Mouse (Mus musculus): Measurements from ENCODE around the gene Fam129b. TPM values are rescaled to one million over a fixed set of nuclear protein-coding genes. Genes with fewer than 3 reads are reported as not detected.

Gene Fam129b
- polyA plus RNA-seq, 1 experiment from 2014 or later: 12.4 TPM

DNA sequence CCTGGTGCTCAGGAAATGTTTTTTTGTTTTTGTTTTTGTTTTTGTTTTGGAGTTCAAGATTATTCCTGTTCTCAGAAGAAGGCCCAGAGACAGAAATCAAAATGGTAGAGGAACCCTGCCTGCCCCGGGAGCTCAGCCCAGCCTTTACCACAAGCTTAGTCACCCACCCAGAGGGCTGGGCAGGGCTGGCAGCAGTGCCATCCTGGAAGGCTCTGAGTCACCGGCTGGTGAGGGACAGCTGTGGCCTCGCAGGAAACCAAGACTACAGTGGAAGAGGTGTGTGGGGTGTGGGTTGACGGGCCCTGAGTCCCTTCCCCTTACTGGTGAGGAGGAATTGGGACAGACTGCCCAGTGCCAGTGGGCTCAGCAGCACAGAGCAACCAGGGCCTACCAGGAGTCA, 8.6 kb upstream of the Fam129b start:
- Histone ChIP-seq H3K4me3 (no peak overlapping the region), H3K9me3 (replicated peaks) (no peaks in the 10 kb centered on the region), H3K4me1 (peaks cover 15% of the 10 kb centered on the region), H3K27me3 (replicated peaks) (no peaks in the 10 kb centered on the region), H3K36me3 (no peaks in the 10 kb centered on the region), H3K9ac (no peak overlapping the region), H3K4me2 (no peak overlapping the region), H3K27ac (no peak overlapping the region)
- 37% methylated on average over 4 of the region's 4 CpGs for WGBS (ENCODE audit: insufficient replicate concordance)
- ATAC-seq: no peak

DNA sequence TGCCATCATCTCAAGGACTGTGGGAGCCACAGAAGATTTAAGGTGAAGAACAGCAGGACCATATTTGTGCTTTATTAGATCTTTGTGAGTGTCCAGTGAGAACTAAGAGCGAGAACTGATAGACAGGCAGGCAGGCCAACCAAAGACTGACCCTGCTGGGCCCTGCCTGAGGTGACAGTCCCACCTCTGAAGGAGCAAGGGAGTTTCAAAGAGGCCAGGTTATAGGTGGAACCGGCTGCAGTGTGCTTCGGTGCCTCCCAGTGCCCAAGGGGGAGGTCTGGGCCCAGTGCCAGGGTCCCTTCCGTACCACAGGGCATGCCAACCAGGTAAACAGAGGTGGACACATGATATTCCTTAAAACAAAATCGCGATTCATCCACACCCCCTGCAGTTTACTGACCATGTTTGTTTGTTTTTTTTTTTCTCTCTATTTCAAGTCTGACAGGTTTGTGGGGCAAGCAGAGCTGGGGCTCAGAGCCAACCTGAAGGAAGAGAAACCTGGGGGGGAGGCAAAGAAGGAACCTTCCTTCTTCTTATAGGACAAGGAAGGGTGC, 6.1 kb upstream of the Fam129b start:
- H3K4me1 ChIP-seq: peaks cover 16% of the 10 kb centered on the region
- WGBS (ENCODE audit: insufficient replicate concordance): 61% methylated on average over 6 of the region's 6 CpGs
- peaks cover 12% of the 10 kb centered on the region for H3K27me3 ChIP-seq (replicated peaks)
- H3K9me3 ChIP-seq (replicated peaks): no peaks in the 10 kb centered on the region
- no peak overlapping the region for H3K27ac ChIP-seq
- no peak for ATAC-seq
- no peaks in the 10 kb centered on the region for H3K36me3 ChIP-seq
- no peak overlapping the region for H3K4me2 ChIP-seq
- no peak overlapping the region; the same call in 1 of the 2 replicates for H3K9ac ChIP-seq
- H3K4me3 ChIP-seq: no peak overlapping the region

DNA sequence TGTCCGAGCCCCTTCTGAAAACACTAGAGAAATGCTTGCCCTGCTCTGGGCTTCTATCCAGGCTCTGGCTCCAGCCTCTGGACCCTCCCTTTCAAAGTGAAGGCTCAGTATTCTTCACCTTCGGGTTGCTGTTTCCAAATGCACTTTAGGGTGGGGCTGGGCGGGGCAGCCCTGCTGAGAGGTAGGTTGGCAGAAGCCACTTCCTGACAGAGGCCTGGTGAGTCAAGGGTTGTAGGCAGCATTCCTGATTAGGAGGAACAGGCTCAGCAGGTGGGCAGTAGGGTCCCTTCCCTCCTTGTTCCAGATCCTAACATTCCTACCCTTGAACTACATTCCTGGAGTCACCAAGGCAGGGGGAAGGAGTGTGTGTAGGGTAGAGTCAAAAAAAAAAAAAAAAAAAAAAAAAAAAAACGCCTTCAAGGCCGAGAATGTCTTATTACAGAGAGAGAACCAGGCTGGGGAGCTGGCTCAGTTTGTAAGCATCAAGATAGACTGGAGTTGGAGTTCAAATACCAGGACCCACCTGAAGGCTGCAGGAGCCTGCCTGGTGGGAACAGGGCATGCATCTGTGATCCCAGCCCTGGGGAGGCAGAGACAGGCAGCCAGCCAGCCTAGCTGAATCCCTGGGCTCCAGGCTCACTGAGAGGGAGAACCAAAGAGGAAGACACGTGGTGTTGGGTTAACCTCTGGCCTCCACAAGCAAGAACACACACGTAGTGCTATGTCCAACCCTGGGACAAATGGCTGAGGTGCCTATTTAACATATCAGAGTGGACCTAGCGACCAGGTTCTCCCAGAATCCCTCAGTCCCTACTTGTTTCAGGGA, 5.4 kb upstream of the Fam129b start:
- 0 out of 2 replicates have a peak, but pooled peaks have one; percentile 15 for ATAC-seq

DNA sequence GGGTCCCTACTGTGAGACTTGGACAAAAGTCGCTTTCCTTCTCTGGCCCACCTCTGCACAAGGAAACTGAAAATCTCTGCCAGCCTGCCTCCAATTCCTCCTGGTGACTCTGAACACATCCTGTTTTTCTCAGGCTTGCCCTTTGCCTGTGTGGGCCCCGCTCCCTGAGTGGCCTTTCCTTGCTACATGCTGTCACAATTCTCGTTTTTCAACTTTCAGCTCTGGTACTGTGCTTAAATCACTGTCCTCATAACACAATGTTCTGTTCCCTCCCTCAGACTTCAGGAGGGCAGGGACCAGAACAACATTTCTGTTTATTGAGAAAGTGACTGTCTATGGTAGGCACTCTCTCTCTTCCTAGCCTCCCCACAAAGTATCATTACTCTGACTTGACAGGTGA, 1.8 kb upstream of the Fam129b start:
- no peak for ATAC-seq
- H3K9me3 ChIP-seq (replicated peaks): no peaks in the 10 kb centered on the region
- H3K9ac ChIP-seq: no peak overlapping the region
- H3K27me3 ChIP-seq (replicated peaks): peaks cover 37% of the 10 kb centered on the region
- no peak overlapping the region for H3K4me2 ChIP-seq
- WGBS (ENCODE audit: insufficient replicate concordance): 81% methylated on average over 3 of the region's 3 CpGs
- no peaks in the 10 kb centered on the region for H3K36me3 ChIP-seq
- H3K4me3 ChIP-seq: no peak overlapping the region
- H3K4me1 ChIP-seq: peaks cover 54% of the 10 kb centered on the region
- H3K27ac ChIP-seq: no peak overlapping the region

More for the DNA sequence above, 5.4 kb upstream of the Fam129b start:
- Histone ChIP-seq H3K36me3 (no peaks in the 10 kb centered on the region), H3K9me3 (replicated peaks) (no peaks in the 10 kb centered on the region), H3K4me3 (no peak overlapping the region), H3K4me1 (peaks cover 23% of the 10 kb centered on the region), H3K27me3 (replicated peaks) (peaks cover 16% of the 10 kb centered on the region), H3K27ac (no peak overlapping the region), H3K4me2 (no peak overlapping the region), H3K9ac (no peak overlapping the region; the same call in 1 of the 2 replicates)
- 46% methylated on average over 7 of the region's 8 CpGs for WGBS (ENCODE audit: insufficient replicate concordance)

DNA sequence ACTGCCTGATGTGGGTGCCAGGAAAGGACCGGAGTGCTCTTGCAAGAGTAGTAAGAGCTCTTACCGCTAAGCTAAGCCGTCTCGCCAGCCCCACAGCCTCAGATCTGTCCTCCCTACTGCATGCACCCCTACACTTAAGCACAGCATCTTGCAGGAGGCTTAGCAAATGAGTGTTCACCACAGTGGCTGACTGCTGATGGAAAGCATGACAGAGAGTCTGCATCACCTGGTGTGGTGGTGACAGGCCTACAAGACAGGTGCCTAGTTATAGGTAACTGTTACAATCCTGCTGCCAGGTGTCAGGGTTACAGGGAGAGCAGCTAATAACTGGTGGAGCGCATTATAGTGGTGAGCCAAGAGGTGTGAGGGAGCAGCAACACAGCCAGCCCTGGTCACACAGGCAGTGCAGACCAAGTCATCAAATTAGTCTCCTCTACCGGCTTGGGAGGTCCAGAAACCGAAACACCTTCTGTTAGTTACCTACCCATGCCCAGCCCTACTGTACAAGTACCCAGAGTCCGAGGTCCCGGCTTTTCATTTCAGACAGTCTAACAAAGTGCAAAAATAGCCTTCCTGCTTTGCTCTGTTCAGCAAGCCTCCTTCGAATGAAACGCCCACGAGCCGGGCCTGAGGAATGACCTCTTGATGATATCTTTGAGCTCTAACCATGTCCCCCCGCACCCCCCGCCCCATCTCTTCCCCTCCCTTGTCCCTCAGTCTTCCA, 801 bp upstream of the Fam129b start:
- Histone ChIP-seq H3K27me3 (replicated peaks) (peaks cover 37% of the 10 kb centered on the region), H3K27ac (peak overlapping the region; percentile 3; the same call in 1 of the 2 replicates), H3K36me3 (no peaks in the 10 kb centered on the region), H3K9ac (peak overlapping the region; percentile 78), H3K4me3 (peak overlapping the region; percentile 67), H3K4me1 (peaks cover 58% of the 10 kb centered on the region), H3K4me2 (peak overlapping the region; percentile 97), H3K9me3 (replicated peaks) (no peaks in the 10 kb centered on the region)
- WGBS (ENCODE audit: insufficient replicate concordance): 28% methylated on average over 15 of the region's 15 CpGs
- ATAC-seq: no peak

DNA sequence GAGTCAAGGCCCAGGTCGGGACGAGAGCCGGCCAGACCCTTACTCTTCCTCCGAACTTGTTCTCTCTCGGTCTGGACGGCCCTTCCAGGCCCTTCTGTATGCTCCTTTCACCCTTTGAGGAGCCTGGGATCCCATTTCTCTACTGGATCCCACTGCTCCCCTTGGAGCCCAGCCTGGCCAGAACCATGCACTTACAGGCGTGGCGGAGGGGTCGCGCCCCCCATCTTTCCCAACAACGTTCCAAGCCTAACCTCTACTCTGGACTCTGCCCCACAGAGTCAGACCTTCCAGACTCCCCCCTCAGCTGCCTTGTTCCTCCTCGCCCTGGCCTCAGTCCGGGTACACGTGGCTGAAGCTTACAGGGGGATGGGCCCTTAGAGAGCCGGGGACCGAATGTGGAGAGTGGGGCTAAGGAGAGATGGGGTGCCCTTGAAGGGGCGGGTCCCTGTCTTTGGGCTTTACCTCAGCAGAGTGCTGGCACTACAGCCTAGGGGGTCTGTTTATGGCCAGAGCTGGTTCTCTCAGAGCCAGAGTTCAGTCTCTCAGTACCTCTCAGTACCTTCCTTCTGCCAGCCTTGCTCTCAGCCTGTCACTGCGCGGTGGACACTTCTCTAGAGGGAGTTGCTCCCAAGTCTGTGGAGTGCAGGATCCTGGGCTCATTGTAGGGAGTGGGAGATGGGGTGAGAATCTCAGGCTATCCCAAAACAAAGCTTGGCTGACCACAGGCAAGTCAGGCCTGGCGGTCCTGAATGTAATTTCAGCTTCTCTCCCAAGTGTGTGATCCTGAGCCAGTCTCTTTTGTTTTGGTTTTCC, 782 bp downstream of the Fam129b start:
- H3K27me3 ChIP-seq (replicated peaks): peaks cover 37% of the 10 kb centered on the region
- no peak overlapping the region for H3K27ac ChIP-seq
- WGBS (ENCODE audit: insufficient replicate concordance): 9% methylated on average over 20 of the region's 20 CpGs
- H3K4me1 ChIP-seq: peaks cover 64% of the 10 kb centered on the region
- H3K9me3 ChIP-seq (replicated peaks): no peaks in the 10 kb centered on the region
- no peaks in the 10 kb centered on the region for H3K36me3 ChIP-seq
- peak; percentile 9; the same call in 1 of the 2 replicates for ATAC-seq
- peak overlapping the region; percentile 78 for H3K9ac ChIP-seq
- peak overlapping the region; percentile 97 for H3K4me2 ChIP-seq
- peak overlapping the region; percentile 67 for H3K4me3 ChIP-seq

DNA sequence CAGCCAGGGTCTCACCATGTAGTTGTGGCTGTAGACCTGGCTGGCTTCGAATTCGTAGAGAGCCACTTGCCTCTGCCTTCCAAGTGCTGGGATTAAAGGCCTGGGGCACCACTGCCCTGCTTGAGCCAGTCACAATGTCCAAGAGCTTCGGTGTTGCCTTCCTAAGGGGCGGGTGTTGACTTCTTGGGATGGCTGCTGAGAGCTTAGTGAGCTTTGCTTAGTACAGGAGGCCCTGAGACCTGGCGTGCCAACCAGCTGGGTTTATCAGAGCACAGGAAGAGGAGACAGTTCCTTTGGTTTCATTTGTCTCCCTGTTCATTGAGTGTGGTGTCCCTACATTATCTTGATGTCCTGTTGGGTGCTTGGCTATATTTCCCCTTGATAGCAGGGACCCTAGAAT, 1.4 kb downstream of the Fam129b start:
- peak overlapping the region; percentile 67 for H3K4me3 ChIP-seq
- H3K4me1 ChIP-seq: peaks cover 70% of the 10 kb centered on the region
- no peaks in the 10 kb centered on the region for H3K36me3 ChIP-seq
- 22% methylated on average over 5 of the region's 5 CpGs for WGBS (ENCODE audit: insufficient replicate concordance)
- no peak overlapping the region for H3K27ac ChIP-seq
- H3K27me3 ChIP-seq (replicated peaks): peaks cover 37% of the 10 kb centered on the region
- no peaks in the 10 kb centered on the region for H3K9me3 ChIP-seq (replicated peaks)
- peak overlapping the region; percentile 78; the same call in 1 of the 2 replicates for H3K9ac ChIP-seq
- no peak for ATAC-seq
- H3K4me2 ChIP-seq: peak overlapping the region; percentile 97

DNA sequence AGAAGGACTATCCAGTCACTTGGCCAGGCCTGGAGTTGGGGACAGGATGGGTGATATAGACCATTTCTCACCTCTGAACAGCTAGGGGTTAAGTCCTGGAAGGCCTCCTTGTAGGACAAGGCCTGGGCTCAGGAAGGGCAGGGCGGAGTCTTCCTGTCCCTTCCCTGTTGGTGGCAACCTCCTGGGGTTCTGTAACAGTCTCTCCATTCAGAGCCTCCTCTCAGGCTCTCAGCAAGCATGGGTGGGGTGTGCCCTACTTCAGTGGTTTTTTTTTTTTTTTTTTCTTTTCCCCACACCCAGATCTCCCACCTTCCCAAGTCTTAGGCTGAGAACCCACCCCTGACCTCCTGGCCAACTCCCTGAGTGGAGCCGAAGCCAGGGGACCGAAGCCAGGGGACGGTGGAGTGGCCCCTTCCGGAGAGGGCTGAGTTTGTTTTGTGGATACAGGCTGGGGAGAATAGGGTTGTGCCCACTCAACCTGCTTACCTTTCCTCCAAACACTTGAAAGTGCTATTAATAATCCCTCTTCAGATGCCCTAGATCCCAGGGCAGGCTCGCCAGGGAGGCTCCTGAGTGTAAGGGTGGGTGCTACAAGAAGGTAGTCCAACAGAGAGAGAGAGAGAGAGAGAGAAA, 2.0 kb downstream of the Fam129b start:
- WGBS (ENCODE audit: insufficient replicate concordance): 49% methylated on average over 6 of the region's 6 CpGs
- Histone ChIP-seq H3K27ac (no peak overlapping the region), H3K4me1 (peaks cover 75% of the 10 kb centered on the region), H3K27me3 (replicated peaks) (peaks cover 37% of the 10 kb centered on the region), H3K4me3 (0 out of 2 replicates have a peak overlapping the region, but pooled peaks have one; percentile 67), H3K9me3 (replicated peaks) (no peaks in the 10 kb centered on the region), H3K4me2 (peak overlapping the region; percentile 97), H3K36me3 (no peaks in the 10 kb centered on the region), H3K9ac (peak overlapping the region; percentile 78; the same call in 1 of the 2 replicates)
- ATAC-seq: no peak

DNA sequence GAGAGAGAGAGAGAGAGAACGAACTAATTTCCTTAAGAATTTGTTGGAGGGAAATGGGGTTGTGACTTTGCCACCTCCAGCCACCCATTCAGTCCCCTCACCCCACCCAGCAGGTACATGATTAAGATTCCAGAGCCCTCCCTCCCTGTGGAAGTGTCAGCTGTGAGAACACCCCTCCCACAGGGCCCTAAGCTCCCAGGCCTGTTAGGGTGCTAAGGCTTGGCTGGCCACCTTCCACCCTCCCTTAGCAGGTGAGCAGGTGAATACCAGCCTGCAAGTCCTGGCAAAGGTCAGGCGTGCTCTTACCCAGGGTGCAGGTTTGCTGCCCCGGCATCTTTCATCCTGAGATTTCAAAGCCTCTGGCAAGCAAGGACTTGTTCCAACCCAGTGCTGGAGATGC, 2.5 kb downstream of the Fam129b start:
- Histone ChIP-seq H3K4me1 (peaks cover 81% of the 10 kb centered on the region), H3K9me3 (replicated peaks) (no peaks in the 10 kb centered on the region), H3K36me3 (no peaks in the 10 kb centered on the region), H3K4me3 (no peak overlapping the region), H3K9ac (no peak overlapping the region; the same call in 1 of the 2 replicates), H3K27me3 (replicated peaks) (peaks cover 37% of the 10 kb centered on the region), H3K27ac (no peak overlapping the region), H3K4me2 (peak overlapping the region; percentile 97; the same call in 1 of the 2 replicates)
- ATAC-seq: no peak
- WGBS (ENCODE audit: insufficient replicate concordance): 58% methylated on average over 3 of the region's 3 CpGs

DNA sequence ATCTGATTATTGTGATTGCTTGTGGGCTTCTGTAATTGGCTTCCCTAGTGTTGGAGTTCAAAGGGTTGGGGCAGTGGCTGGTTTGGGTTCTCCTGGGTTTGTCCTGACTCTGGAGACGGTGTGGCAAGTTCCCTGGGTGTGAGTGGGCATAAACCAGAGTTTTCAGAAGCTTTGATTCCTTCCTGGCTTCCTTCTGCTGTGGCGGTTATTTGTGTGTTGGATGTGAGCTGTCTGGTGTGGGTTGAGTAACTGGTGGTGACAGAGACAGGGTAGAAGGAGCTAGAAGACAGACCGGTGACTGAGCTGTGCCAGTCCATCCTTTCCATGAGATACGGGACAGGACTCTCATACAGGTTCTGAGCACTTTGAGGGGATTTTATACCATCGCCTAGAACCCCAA, 3.7 kb downstream of the Fam129b start:
- no peaks in the 10 kb centered on the region for H3K9me3 ChIP-seq (replicated peaks)
- H3K27me3 ChIP-seq (replicated peaks): peaks cover 27% of the 10 kb centered on the region; the same call in 1 of the 2 replicates
- H3K27ac ChIP-seq: no peak overlapping the region
- no peak for ATAC-seq
- H3K4me2 ChIP-seq: no peak overlapping the region
- H3K4me3 ChIP-seq: no peak overlapping the region
- WGBS (ENCODE audit: insufficient replicate concordance): 68% methylated on average over 5 of the region's 5 CpGs
- H3K36me3 ChIP-seq: no peaks in the 10 kb centered on the region
- H3K4me1 ChIP-seq: peaks cover 91% of the 10 kb centered on the region
- no peak overlapping the region for H3K9ac ChIP-seq

DNA sequence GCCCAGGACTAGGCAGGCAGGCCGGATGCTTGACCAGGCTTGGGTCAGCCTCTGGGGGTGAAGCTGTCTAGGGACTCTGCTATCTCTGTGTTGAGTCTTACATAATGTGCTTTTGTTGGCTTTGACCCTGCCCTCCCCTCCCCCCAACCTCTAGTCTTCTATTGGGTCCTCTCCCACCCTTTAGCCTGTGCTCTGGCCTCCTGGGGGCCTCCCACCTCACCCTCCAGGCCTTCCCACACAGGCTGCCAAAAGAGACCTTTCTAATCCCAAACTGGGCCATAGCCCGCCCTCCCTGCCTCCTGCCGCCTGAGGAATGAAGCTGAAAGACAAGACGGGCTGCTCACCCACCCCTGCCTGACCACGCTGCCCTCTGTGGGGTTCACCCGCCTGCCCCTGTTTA, 5.1 kb downstream of the Fam129b start:
- no peak for ATAC-seq
- H3K9ac ChIP-seq: no peak overlapping the region
- WGBS (ENCODE audit: insufficient replicate concordance): 60% methylated on average over 6 of the region's 6 CpGs
- H3K27ac ChIP-seq: peak overlapping the region; percentile 62
- H3K4me3 ChIP-seq: no peak overlapping the region
- peaks cover 19% of the 10 kb centered on the region; the same call in 1 of the 2 replicates for H3K27me3 ChIP-seq (replicated peaks)
- no peaks in the 10 kb centered on the region for H3K36me3 ChIP-seq
- no peak overlapping the region for H3K4me2 ChIP-seq
- H3K9me3 ChIP-seq (replicated peaks): no peaks in the 10 kb centered on the region
- H3K4me1 ChIP-seq: peaks cover 83% of the 10 kb centered on the region

Measured in liver, embryonic 12.5 days (tissue).